Mouse (Mus musculus): ENCODE measurements around the gene Trim30d. TPM values are rescaled to one million over a fixed set of nuclear protein-coding genes. Genes with fewer than 3 reads are reported as not detected.

Gene Trim30d
- 10 to 100 TPM; 17.4 to 23.2 TPM for polyA plus RNA-seq (2017; shearing (Covaris generic))

GRCm38 (mm10) chr7:104507421-104508065 lies at the start of gene Trim30d:
Trim30d (minus strand) TSS chr7:104507849.

GRCm38 (mm10) chr7:104549833-104550232 lies 42.2 kb upstream of the Trim30d start, which contains the start of gene Olfr651:
Olfr651 (plus strand) TSS chr7:104550133.

GRCm38 (mm10) chr7:104465065-104465744 lies 42.4 kb downstream of the Trim30d start, which contains the start of gene Trim30a:
Trim30a (minus strand) TSS chr7:104465193.

Other genes with a start within 250 kb of the Trim30d start
- gene Trim5, start 219.8 kb downstream of the Trim30d start, polyA plus RNA-seq (2017; shearing (Covaris generic)), result 10 to 100 TPM; 26.9 to 27.7 TPM
- gene Trim12a, start 192.4 kb downstream of the Trim30d start, polyA plus RNA-seq (2017; shearing (Covaris generic)), result 100 to 1,000 TPM; 132 to 180 TPM
- gene Trim34b, start 178.4 kb downstream of the Trim30d start, polyA plus RNA-seq (2017; shearing (Covaris generic)), result 1 to 10 TPM in 1 of 2 experiments, under 1 TPM in 1; 0.25 to 1.1 TPM
- gene Trim12c, start 154.5 kb downstream of the Trim30d start, polyA plus RNA-seq (2017; shearing (Covaris generic)), result 10 to 100 TPM; 25.7 to 33.5 TPM
- gene Trim30b, start 138.0 kb downstream of the Trim30d start, polyA plus RNA-seq (2017; shearing (Covaris generic)), result 1 to 10 TPM; 1.0 to 2.2 TPM
- under 1 TPM; 0.47 to 0.86 TPM for gene Trim30c, start 107.0 kb downstream of the Trim30d start, polyA plus RNA-seq (2017; shearing (Covaris generic))
- gene Trim30a, start 42.7 kb downstream of the Trim30d start, polyA plus RNA-seq (2017; shearing (Covaris generic)), result 10 to 100 TPM; 54.1 to 86.0 TPM
- not detected for gene Olfr651, start 42.3 kb upstream of the Trim30d start, polyA plus RNA-seq (2017; shearing (Covaris generic))
- under 1 TPM in 1 of 2 experiments, not detected in 1; 0.20 TPM for gene Olfr652, start 53.1 kb upstream of the Trim30d start, polyA plus RNA-seq (2017; shearing (Covaris generic))
- not detected for gene Olfr653, start 69.5 kb upstream of the Trim30d start, polyA plus RNA-seq (2017; shearing (Covaris generic))
- under 1 TPM in 1 of 2 experiments, not detected in 1; 0.09 TPM for gene Olfr654, start 79.2 kb upstream of the Trim30d start, polyA plus RNA-seq (2017; shearing (Covaris generic))
- gene Olfr655, start 93.9 kb upstream of the Trim30d start, polyA plus RNA-seq (2017; shearing (Covaris generic)), result under 1 TPM in 1 of 2 experiments, not detected in 1; 0.14 TPM
- under 1 TPM in 1 of 2 experiments, not detected in 1; 0.11 TPM for gene Olfr656, start 106.1 kb upstream of the Trim30d start, polyA plus RNA-seq (2017; shearing (Covaris generic))
- gene Olfr657, start 116.9 kb upstream of the Trim30d start, polyA plus RNA-seq (2017; shearing (Covaris generic)), result not detected
- under 1 TPM in 1 of 2 experiments, not detected in 1; 0.42 TPM for gene Olfr658, start 139.5 kb upstream of the Trim30d start, polyA plus RNA-seq (2017; shearing (Covaris generic))
- under 1 TPM in 1 of 2 experiments, not detected in 1; 0.37 TPM for gene Olfr659, start 158.9 kb upstream of the Trim30d start, polyA plus RNA-seq (2017; shearing (Covaris generic))
- gene Olfr661, start 178.7 kb upstream of the Trim30d start, polyA plus RNA-seq (2017; shearing (Covaris generic)), result under 1 TPM in 1 of 2 experiments, not detected in 1; 0.05 TPM

All from activated CD4-positive, CD25-positive, alpha-beta regulatory T cell (primary cell).